Mouse (Mus musculus) MEL (cell line): ENCODE results near the gene Chrnd. TPM values are rescaled to one million over a fixed set of nuclear protein-coding genes. Genes with fewer than 3 reads are reported as not detected.

Source experiments
- DNase-seq: peaks from one replicate; pipeline ENCODE4 v3.0.0; 2011; ENCODE audit warnings: low read depth, low spot score
- H3K27ac ChIP-seq: 2 replicates; pipeline ENCODE4 v1.5.1; 2012; ENCODE audit warnings: low read depth, mild to moderate bottlenecking, control low read depth, low read length, moderate library complexity; ENCODE audit not compliant: control insufficient read depth
- H3K27me3 ChIP-seq, 2 experiments: fragments of 150-350 bp in 1 of 2; sonication (generic) in 1 of 2; 2 replicates each; pipeline ENCODE4 v1.6.1; 2012; ENCODE audit warnings: low read length in 2 of 2, mild to moderate bottlenecking in 2 of 2, improper control_type of control experiment in 1 of 2, moderate library complexity in 1 of 2; ENCODE audit not compliant: insufficient read depth in 2 of 2, control insufficient read depth in 1 of 2
- H3K36me3 ChIP-seq, 2 experiments: 2 replicates each; pipeline ENCODE4 v1.6.1; 2012 to 2014; ENCODE audit warnings: low read length in 2 of 2, improper control_type of control experiment in 1 of 2, inconsistent platforms in 1 of 2, mild to moderate bottlenecking in 1 of 2; ENCODE audit not compliant: insufficient read depth in 2 of 2, control insufficient read depth in 1 of 2
- H3K4me1 ChIP-seq, 2 experiments: fragments of 150-350 bp in 1 of 2; sonication (generic) in 1 of 2; 2 replicates each; pipeline ENCODE4 v1.6.1; 2012; ENCODE audit warnings: low read length in 2 of 2, improper control_type of control experiment in 1 of 2, mild to moderate bottlenecking in 1 of 2; ENCODE audit not compliant: insufficient read depth in 2 of 2, control insufficient read depth in 1 of 2
- H3K4me3 ChIP-seq, 2 experiments: fragments of 150-350 bp in 1 of 2; sonication (generic) in 1 of 2; 2 replicates each; pipeline ENCODE4 v1.5.1; 2012; ENCODE audit warnings: low read depth in 2 of 2, low read length in 2 of 2, mild to moderate bottlenecking in 2 of 2, moderate library complexity in 2 of 2, control low read depth in 1 of 2, improper control_type of control experiment in 1 of 2; ENCODE audit not compliant: control insufficient read depth in 1 of 2, insufficient read depth in 1 of 2
- H3K79me2 ChIP-seq: 2 replicates; pipeline ENCODE4 v1.6.1; 2012; ENCODE audit warnings: mild to moderate bottlenecking, low read length, moderate library complexity; ENCODE audit not compliant: control insufficient read depth, poor library complexity, insufficient read depth
- H3K9ac ChIP-seq: 2 replicates; pipeline ENCODE4 v1.6.1; 2012; ENCODE audit warnings: low read depth, mild to moderate bottlenecking, control low read depth, low read length, moderate library complexity; ENCODE audit not compliant: control insufficient read depth, poor library complexity, severe bottlenecking
- H3K9me3 ChIP-seq: fragments of 150-350 bp; sonication (generic); replicated peaks from 2 replicates; pipeline ENCODE4 v1.6.1; 2012; ENCODE audit warnings: mild to moderate bottlenecking, low read length, improper control_type of control experiment, moderate library complexity; ENCODE audit not compliant: insufficient read depth
- BHLHE40 ChIP-seq: IDR thresholded peaks from 2 replicates; pipeline ENCODE4 v1.6.1; 2012; ENCODE audit warnings: low read depth, mild to moderate bottlenecking, inconsistent platforms, low read length, improper control_type of control experiment, borderline replicate concordance
- CHD1 ChIP-seq: IDR thresholded peaks from 2 replicates; pipeline ENCODE4 v1.6.1; 2012; ENCODE audit warnings: low read depth, mild to moderate bottlenecking, inconsistent platforms, low read length, improper control_type of control experiment
- CHD2 ChIP-seq: IDR thresholded peaks from 2 replicates; pipeline ENCODE4 v1.6.1; 2011; ENCODE audit warnings: low read length, improper control_type of control experiment
- CTCF ChIP-seq, 3 experiments: IDR thresholded peaks in 2 of 3; conservative IDR thresholded peaks in 1 of 3; 2 replicates each; pipeline ENCODE4 v1.5.1; 2011 to 2012; ENCODE audit warnings: low read length in 3 of 3, low read depth in 2 of 3, mild to moderate bottlenecking in 2 of 3, improper control_type of control experiment in 1 of 3, inconsistent platforms in 1 of 3, mixed read lengths in 1 of 3, moderate library complexity in 1 of 3; ENCODE audit not compliant: control insufficient read depth in 1 of 3, insufficient read depth in 1 of 3, poor library complexity in 1 of 3, severe bottlenecking in 1 of 3
- ELF1 ChIP-seq: IDR thresholded peaks from 2 replicates; pipeline ENCODE4 v1.6.1; 2014; ENCODE audit warnings: low read depth, mild to moderate bottlenecking, inconsistent platforms, low read length, improper control_type of control experiment, moderate library complexity
- ETS1 ChIP-seq: IDR thresholded peaks from 2 replicates; pipeline ENCODE4 v1.6.1; 2012; ENCODE audit warnings: low read depth, mild to moderate bottlenecking, inconsistent platforms, low read length, improper control_type of control experiment, moderate library complexity
- GABPA ChIP-seq: IDR thresholded peaks from 2 replicates; pipeline ENCODE4 v1.6.1; 2012; ENCODE audit warnings: low read depth, mild to moderate bottlenecking, inconsistent platforms, low read length, improper control_type of control experiment, moderate library complexity
- JUND ChIP-seq: IDR thresholded peaks from 2 replicates; pipeline ENCODE4 v1.6.1; 2011; ENCODE audit warnings: low read depth, mild to moderate bottlenecking, improper control_type of control experiment, low read length
- KAT2A ChIP-seq: conservative IDR thresholded peaks from 2 replicates; pipeline ENCODE4 v1.6.1; 2012; ENCODE audit warnings: low read depth, low read length, improper control_type of control experiment, inconsistent platforms
- MAFK ChIP-seq: IDR thresholded peaks from 2 replicates; pipeline ENCODE4 v1.6.1; 2011; ENCODE audit warnings: low read depth, mild to moderate bottlenecking, low read length, improper control_type of control experiment, borderline replicate concordance
- MAZ ChIP-seq: IDR thresholded peaks from 2 replicates; pipeline ENCODE4 v1.6.1; 2012; ENCODE audit warnings: low read depth, mild to moderate bottlenecking, inconsistent platforms, low read length, improper control_type of control experiment
- MEF2A ChIP-seq: IDR thresholded peaks from 2 replicates; pipeline ENCODE4 v1.6.1; 2014; ENCODE audit warnings: low read depth, mild to moderate bottlenecking, inconsistent platforms, low read length, improper control_type of control experiment; ENCODE audit not compliant: poor library complexity, insufficient replicate concordance, severe bottlenecking; ENCODE audit errors: extremely low read depth
- MXI1 ChIP-seq: IDR thresholded peaks from 2 replicates; pipeline ENCODE4 v1.6.1; 2011; ENCODE audit warnings: mild to moderate bottlenecking, low read depth, low read length, improper control_type of control experiment
- MYB ChIP-seq: IDR thresholded peaks from 2 replicates; pipeline ENCODE4 v1.6.1; 2011; ENCODE audit warnings: mild to moderate bottlenecking, low read depth, low read length, improper control_type of control experiment
- MYC ChIP-seq: IDR thresholded peaks from 2 replicates; pipeline ENCODE4 v1.6.1; 2011; ENCODE audit warnings: low read depth, mild to moderate bottlenecking, low read length, improper control_type of control experiment, moderate library complexity
- NRF1 ChIP-seq: IDR thresholded peaks from 2 replicates; pipeline ENCODE4 v1.6.1; 2014; ENCODE audit warnings: low read depth, mild to moderate bottlenecking, inconsistent platforms, low read length, improper control_type of control experiment, moderate library complexity; ENCODE audit not compliant: poor library complexity, insufficient read depth, severe bottlenecking
- POLR2A ChIP-seq, 2 experiments: IDR thresholded peaks; 2 replicates each; pipeline ENCODE4 v1.6.1; 2011 to 2012; ENCODE audit warnings: low read length in 2 of 2, mild to moderate bottlenecking in 2 of 2, control low read depth in 1 of 2, improper control_type of control experiment in 1 of 2, low read depth in 1 of 2, moderate library complexity in 1 of 2; ENCODE audit not compliant: control insufficient read depth in 1 of 2, insufficient read depth in 1 of 2, poor library complexity in 1 of 2
- POLR2AphosphoS2 ChIP-seq: IDR thresholded peaks from 2 replicates; pipeline ENCODE4 v1.6.1; 2011; ENCODE audit warnings: low read length, improper control_type of control experiment
- POLR2AphosphoS5 ChIP-seq: IDR thresholded peaks from 2 replicates; pipeline ENCODE4 v1.6.1; 2012; ENCODE audit warnings: low read depth, borderline replicate concordance, mild to moderate bottlenecking, inconsistent platforms, low read length, moderate library complexity, mixed read lengths
- RAD21 ChIP-seq: IDR thresholded peaks from 2 replicates; pipeline ENCODE4 v1.6.1; 2011; ENCODE audit warnings: mild to moderate bottlenecking, low read depth, low read length, improper control_type of control experiment
- RCOR1 ChIP-seq: IDR thresholded peaks from 2 replicates; pipeline ENCODE4 v1.6.1; 2012; ENCODE audit warnings: low read depth, mild to moderate bottlenecking, inconsistent platforms, low read length, improper control_type of control experiment
- SIN3A ChIP-seq: IDR thresholded peaks from 2 replicates; pipeline ENCODE4 v1.6.1; 2012; ENCODE audit warnings: low read length, improper control_type of control experiment, inconsistent platforms
- TAL1 ChIP-seq: IDR thresholded peaks from 2 replicates; pipeline ENCODE4 v1.6.1; 2012; ENCODE audit warnings: mild to moderate bottlenecking, inconsistent platforms, low read length, moderate library complexity, mixed read lengths
- TCF12 ChIP-seq: IDR thresholded peaks from 2 replicates; pipeline ENCODE4 v1.6.1; 2014; ENCODE audit warnings: low read depth, mild to moderate bottlenecking, inconsistent platforms, low read length, improper control_type of control experiment, moderate library complexity
- USF1 ChIP-seq: IDR thresholded peaks from 2 replicates; pipeline ENCODE4 v1.6.1; 2014; ENCODE audit warnings: low read depth, mild to moderate bottlenecking, inconsistent platforms, low read length, improper control_type of control experiment, moderate library complexity
- ZC3H11A ChIP-seq: IDR thresholded peaks from 2 replicates; pipeline ENCODE4 v1.6.1; 2012; ENCODE audit warnings: low read depth, mild to moderate bottlenecking, inconsistent platforms, low read length, improper control_type of control experiment
- ZKSCAN1 ChIP-seq: IDR thresholded peaks from 2 replicates; pipeline ENCODE4 v1.6.1; 2012; ENCODE audit warnings: low read depth, mild to moderate bottlenecking, inconsistent platforms, low read length, improper control_type of control experiment, moderate library complexity
- ZMIZ1 ChIP-seq: IDR thresholded peaks from 2 replicates; pipeline ENCODE4 v1.6.1; 2012; ENCODE audit warnings: low read depth, mild to moderate bottlenecking, inconsistent platforms, low read length, improper control_type of control experiment, moderate library complexity
- ZNF384 ChIP-seq: IDR thresholded peaks from 2 replicates; pipeline ENCODE4 v1.6.1; 2012; ENCODE audit warnings: low read depth, mild to moderate bottlenecking, inconsistent platforms, low read length, improper control_type of control experiment
- polyA plus RNA-seq, 2 experiments: library from polyadenylated mRNA; stranded (reverse) in 1 of 2; unstranded in 1 of 2; fragments of >175 nt in 1 of 2; fragments of >200 nt in 1 of 2; gene quantifications; 2 replicates each; pipeline versions ENCODE4 v1.2.1 to v1.2.4; 2012; ENCODE audit warnings: low replicate concordance in 2 of 2, low read depth in 1 of 2; ENCODE audit not compliant: insufficient read length in 2 of 2, insufficient read depth in 1 of 2, missing spikeins in 1 of 2
- total RNA-seq: library from RNA; depleted of rRNA; stranded (reverse); fragments of 300-350 nt; gene quantifications from 2 replicates; pipeline ENCODE4 v1.2.3, GENCODE M21; 2012

The Chrnd gene
- total and polyA plus RNA-seq, 3 experiments, result not detected

DNA sequence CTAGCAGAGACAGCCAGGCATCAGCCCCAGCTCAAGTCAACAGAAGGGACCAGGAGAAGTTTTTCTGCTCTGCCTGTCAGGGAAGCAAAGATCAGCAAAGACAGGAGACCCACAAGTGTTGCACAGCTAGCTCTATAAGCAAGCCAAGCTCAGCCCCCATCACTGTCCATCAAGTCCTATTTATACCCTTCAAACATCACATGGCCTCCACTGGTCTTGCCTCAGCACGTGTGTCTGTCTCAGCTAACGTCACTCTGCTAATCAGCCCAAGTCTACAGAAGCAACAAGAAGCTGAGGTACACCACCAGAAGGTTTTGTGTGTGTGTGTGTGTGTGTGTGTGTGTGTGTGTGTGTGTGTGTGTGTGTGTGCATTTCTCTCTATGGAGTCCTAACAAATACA lies 10.4 kb downstream of the Chrnd start:
- DNase-seq, result no peak
- no peaks in the 10 kb centered on the region for H3K9me3 ChIP-seq
- H3K4me3 ChIP-seq, result no peak overlapping the region
- no peak overlapping the region for H3K27ac ChIP-seq
- H3K9ac ChIP-seq, result no peak overlapping the region
- no peaks in the 10 kb centered on the region for H3K79me2 ChIP-seq
- TF ChIP-seq CTCF (IDR thresholded peaks at IDR 0.05 in 2 of 3, conservative IDR thresholded peaks at IDR 0.05 in 1 of 3; ENCODE audit: control insufficient read depth in 1 of 3, insufficient read depth in 1 of 3, low read depth in 2 of 3, low read length in 3 of 3, poor library complexity in 1 of 3, severe bottlenecking in 1 of 3), result no peak
- TF ChIP-seq TAL1, result no peak
- TF ChIP-seq ZNF384, result no peak
- no peak for TF ChIP-seq POLR2AphosphoS5
- no peak for TF ChIP-seq MYB
- TF ChIP-seq CHD2, result no peak
- no peak for TF ChIP-seq MAFK
- no peak for TF ChIP-seq MEF2A
- TF ChIP-seq ZKSCAN1, result no peak
- no peak for TF ChIP-seq ETS1
- no peak for TF ChIP-seq BHLHE40
- no peak for TF ChIP-seq JUND
- TF ChIP-seq ELF1, result no peak
- TF ChIP-seq ZMIZ1, result no peak
- TF ChIP-seq RAD21, result no peak
- no peak for TF ChIP-seq SIN3A
- no peak for TF ChIP-seq USF1
- TF ChIP-seq KAT2A, result no peak
- TF ChIP-seq POLR2A (IDR thresholded peaks at IDR 0.05; ENCODE audit: control insufficient read depth in 1 of 2, insufficient read depth in 1 of 2, low read depth in 1 of 2, low read length in 2 of 2, poor library complexity in 1 of 2), result no peak
- TF ChIP-seq POLR2AphosphoS2, result no peak
- no peaks in the 10 kb centered on the region for H3K4me1 ChIP-seq
- no peaks in the 10 kb centered on the region for H3K36me3 ChIP-seq
- peaks cover 3 to 11% of the 10 kb centered on the region in 2 experiments for H3K27me3 ChIP-seq

DNA sequence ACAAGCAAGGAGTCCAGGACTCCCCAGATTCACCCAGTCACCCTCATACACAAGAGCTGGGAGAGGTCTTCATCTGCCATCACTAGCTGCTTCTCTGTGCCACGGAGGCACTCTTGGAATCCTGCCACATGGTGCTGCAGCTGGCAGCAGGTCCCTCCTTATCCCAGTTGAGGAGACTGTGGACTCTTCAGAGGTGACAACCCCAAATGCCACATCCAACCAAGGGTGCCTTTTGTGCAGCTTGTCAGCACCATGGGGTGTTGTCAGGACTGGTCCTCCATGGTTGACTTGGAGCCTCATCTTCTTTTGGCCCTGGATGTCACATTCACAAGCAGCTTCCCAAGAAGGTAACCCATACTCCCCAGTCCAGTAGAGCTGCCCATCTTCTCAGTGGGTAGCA lies 11.4 kb downstream of the Chrnd start:
- Histone ChIP-seq H3K27ac (no peak overlapping the region), H3K27me3 (peaks cover 0 to 11% of the 10 kb centered on the region in 2 experiments)
- TF ChIP-seq ELF1 (no peak), TAL1 (no peak), ZKSCAN1 (no peak), GABPA (no peak), MXI1 (no peak), MEF2A (no peak), RCOR1 (no peak), CHD2 (no peak), POLR2AphosphoS2 (no peak), BHLHE40 (no peak), TCF12 (no peak), CTCF (IDR thresholded peaks at IDR 0.05 in 2 of 3, conservative IDR thresholded peaks at IDR 0.05 in 1 of 3; ENCODE audit: control insufficient read depth in 1 of 3, insufficient read depth in 1 of 3, low read depth in 2 of 3, low read length in 3 of 3, poor library complexity in 1 of 3, severe bottlenecking in 1 of 3) (no peak), ZC3H11A (no peak), CHD1 (no peak), MAZ (no peak), MYC (no peak), NRF1 (no peak)

More for the DNA sequence above, 11.4 kb downstream of the Chrnd start:
- DNase-seq, result no peak
- no peaks in the 10 kb centered on the region for H3K9me3 ChIP-seq
- no peaks in the 10 kb centered on the region for H3K36me3 ChIP-seq
- no peak overlapping the region for H3K9ac ChIP-seq
- no peak overlapping the region for H3K4me3 ChIP-seq
- H3K79me2 ChIP-seq, result no peaks in the 10 kb centered on the region
- H3K4me1 ChIP-seq, result no peaks in the 10 kb centered on the region
